In the genomic region with DNA sequence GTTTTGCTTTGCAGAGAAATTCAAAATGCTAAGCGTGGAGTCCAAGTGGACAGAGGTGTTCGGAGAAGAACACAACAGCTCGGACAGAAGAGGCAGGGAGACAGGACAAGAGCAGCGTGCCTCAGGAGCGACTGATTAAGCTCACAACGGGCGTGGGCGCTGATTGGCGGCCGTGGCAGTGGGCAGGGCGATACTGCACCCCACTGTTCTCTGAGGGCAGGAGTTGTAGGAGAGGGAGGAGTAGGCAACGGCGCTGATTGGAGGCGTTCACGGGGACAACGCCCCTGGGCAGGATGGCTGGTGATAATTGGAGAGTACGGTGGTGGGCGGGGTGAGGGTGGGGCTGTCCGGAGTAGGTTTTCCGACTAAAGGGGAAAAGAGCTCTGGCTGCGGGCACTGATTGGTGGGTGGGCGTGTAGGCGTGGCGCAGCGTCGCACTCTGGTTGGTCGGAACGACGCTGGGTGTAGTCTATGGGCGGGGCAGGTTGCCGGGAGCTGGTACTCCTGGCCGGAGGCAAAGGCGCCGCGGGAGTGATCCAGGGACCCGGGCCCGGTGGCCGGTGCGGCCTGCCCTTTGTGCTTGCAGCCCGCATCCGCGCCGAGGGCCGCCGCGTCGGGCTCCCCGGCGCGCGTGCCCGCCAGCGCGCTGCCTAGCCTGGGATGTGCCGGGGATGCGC, we compare ENCODE assay signal across 7 mouse cellular contexts. TPM values are rescaled to one million over a fixed set of nuclear protein-coding genes. Genes with fewer than 3 reads are reported as not detected.
DNase-seq lines count a peak whose midpoint lies in the region; ATAC-seq lines count a peak whose summit lies in the region.

A gene (plus strand): TSS at position 489 of the 677 bp plus-strand sequence.

- no peaks in the 10 kb centered on the region for H3K27me3 ChIP-seq in intestine, embryonic 16.5 days (replicated peaks; ENCODE audit: control insufficient read depth, insufficient read depth, low read length)
- no peaks in the 10 kb centered on the region for H3K27me3 ChIP-seq in midbrain, embryonic 11.5 days (ENCODE audit: control insufficient read depth, insufficient read depth, low read length)

- H3K4me3 ChIP-seq in intestine, embryonic 16.5 days (ENCODE audit: low read length) = peak within 1 kb of the TSS; percentile 82
- peak within 1 kb of the TSS; percentile 79 for H3K4me3 ChIP-seq in midbrain, embryonic 11.5 days (ENCODE audit: low read depth, low read length)

- H3K36me3 ChIP-seq in intestine, embryonic 16.5 days (ENCODE audit: control insufficient read depth, insufficient read depth, low read length) = no peaks in the 10 kb centered on the region
- H3K36me3 ChIP-seq in midbrain, embryonic 11.5 days (ENCODE audit: control insufficient read depth, insufficient read depth, low read length) = no peaks in the 10 kb centered on the region

- WGBS in intestine, embryonic 16.5 days = under 1% methylated on average over 56 of the region's 56 CpGs
- WGBS in midbrain, embryonic 11.5 days = under 1% methylated on average over 56 of the region's 56 CpGs

- H3K27ac ChIP-seq in intestine, embryonic 16.5 days (ENCODE audit: low read length) = peak within 1 kb of the TSS; percentile 93
- H3K27ac ChIP-seq in midbrain, embryonic 11.5 days (ENCODE audit: low read depth, low read length) = peak within 1 kb of the TSS; percentile 84

- H3K9ac ChIP-seq in intestine, embryonic 16.5 days (ENCODE audit: low read depth, low read length) = peak within 1 kb of the TSS; percentile 76
- H3K9ac ChIP-seq in midbrain, embryonic 11.5 days (ENCODE audit: low read length) = peak within 1 kb of the TSS; percentile 92

- intact Hi-C loops in left cerebral cortex, postnatal 36 days (cut with DNase I) = loop anchor here (5.0 kb wide), 1 partner anchor 43 kb away; no protein-coding TSS in a partner anchor

- ATAC-seq in intestine, embryonic 16.5 days = peak; percentile 100
- peak; percentile 99 for ATAC-seq in midbrain, embryonic 11.5 days (ENCODE audit: low FRiP score)

- H3K9me3 ChIP-seq in intestine, embryonic 16.5 days (ENCODE audit: control insufficient read depth, low read length) = no peaks in the 10 kb centered on the region
- no peaks in the 10 kb centered on the region for H3K9me3 ChIP-seq in midbrain, embryonic 11.5 days (ENCODE audit: control insufficient read depth, low read length)

- peak within 1 kb of the TSS; percentile 87 for H3K4me2 ChIP-seq in intestine, embryonic 16.5 days (ENCODE audit: low read depth, low read length)
- H3K4me2 ChIP-seq in midbrain, embryonic 11.5 days = peak within 1 kb of the TSS; percentile 83

- peak; percentile 98 for DNase-seq in adrenal gland, adult 8-10 months
- peak; percentile 98 for DNase-seq in embryo, embryonic 9.5 days (ENCODE audit: extremely low spot score)
- DNase-seq in gastrocnemius, postnatal 4 days (ENCODE audit: low spot score in 2 of 2) = peak; percentile 87 to 95
- DNase-seq in left cerebral cortex, postnatal 36 days (ENCODE audit: low spot score in 2 of 2) = peak; percentile 93 to 94
- peak; percentile 99 for DNase-seq in midbrain, embryonic 11.5 days (ENCODE audit: low spot score, missing footprints)
- peak; percentile 97 for DNase-seq in skeletal muscle tissue, adult 2 months (ENCODE audit: low read depth, low spot score)

- H3K4me1 ChIP-seq in intestine, embryonic 16.5 days (ENCODE audit: control insufficient read depth, insufficient read depth, low read length) = peaks cover 16% of the 10 kb centered on the region
- H3K4me1 ChIP-seq in midbrain, embryonic 11.5 days (ENCODE audit: control insufficient read depth, insufficient read depth, low read length) = peaks cover 15% of the 10 kb centered on the region

RNA-seq across cellular contexts. Expression of the gene that starts here (rescaled TPM):
- 10 to 100 TPM; 14.9 to 20.8 (median 19.2) TPM for total RNA-seq in adrenal gland, adult 8-10 months (2022)
- total RNA-seq in gastrocnemius, postnatal 4 days (2021) = 10 to 100 TPM; 37.9 to 43.0 TPM
- polyA plus RNA-seq in intestine, embryonic 16.5 days (2015; fragmentation: Nextera tagmentation; extraction: Ambion mirVana) = 5.3 and 5.5 TPM in 2 replicates
- 10 to 100 TPM; 41.9 to 67.1 TPM for total RNA-seq in left cerebral cortex, postnatal 36 days (2021)
- polyA plus RNA-seq in midbrain, embryonic 11.5 days (2014; fragmentation: Nextera tagmentation; extraction: Ambion mirVana) = 20.2 and 20.8 TPM in 2 replicates

Comparison
In these comparisons a context has a peak if more than half of its experiments do, and no peak if none do; other contexts are left out.
1. Peak in every context shown above with its lines: DNase-seq, ATAC-seq, H3K4me3 ChIP-seq and H3K27ac ChIP-seq.